Comparison of ENCODE assay signal across 26 mouse cellular contexts in the genomic region with DNA sequence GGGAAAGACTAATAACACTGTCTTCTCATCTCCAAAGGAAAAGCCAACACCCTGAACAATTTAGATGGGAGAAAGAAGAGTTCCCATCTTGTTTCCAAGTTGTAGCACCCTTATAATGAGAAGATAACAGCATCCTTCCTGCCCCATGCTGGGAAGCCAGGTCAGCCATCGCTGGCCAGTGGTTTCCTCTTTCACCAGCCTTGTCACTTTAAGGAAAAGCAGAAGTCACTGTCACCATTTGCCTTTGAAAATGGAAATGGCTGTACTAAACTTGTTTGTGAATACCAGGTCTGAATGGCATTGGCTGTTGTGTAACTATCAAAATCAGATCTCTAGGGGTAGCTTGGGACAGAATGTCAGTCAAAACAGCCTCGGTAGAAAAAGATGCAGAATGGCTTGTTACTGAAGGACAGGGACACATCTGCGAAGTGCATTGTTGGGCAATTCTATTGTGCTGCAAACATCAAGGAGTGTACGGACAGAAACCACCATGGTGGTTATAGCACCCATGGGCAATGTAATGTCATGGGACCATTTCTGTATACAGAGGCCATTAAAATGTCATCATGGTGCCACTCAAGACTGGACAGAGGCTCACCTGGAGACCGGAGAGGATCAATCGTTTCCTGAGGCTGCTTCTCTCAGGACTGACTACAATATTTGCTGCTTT. TPM values are rescaled to one million over a fixed set of nuclear protein-coding genes. Genes with fewer than 3 reads are reported as not detected.
DNase-seq lines count a peak whose midpoint lies in the region; ATAC-seq and TF ChIP-seq lines count a peak whose summit lies in the region.
"Had no signal": no experiment of that assay in that cellular context is flagged by ENCODE, and none has a peak within 500 bp of the region (broad histone marks: within the 10 kb centered on the region; RNA-seq: fewer than 3 reads in every experiment).

No protein-coding gene starts in this region.

- no peak for DNase-seq in ES-E14 (ENCODE audit: low read depth, low spot score)
- no peak for DNase-seq in spleen, postnatal 14 days (ENCODE audit: low spot score in 2 of 2)
- no peak for DNase-seq in lung, postnatal 4 days
- DNase-seq in layer of hippocampus, postnatal 10 days (ENCODE audit: low spot score in 2 of 2): no peak
- no peak for DNase-seq in forebrain, embryonic 14.5 days (ENCODE audit: low spot score)
- DNase-seq: adrenal gland, adult 2 months; adrenal gland, postnatal 36 days; B cell, adult 2 months; cerebellum, adult 11 months; cerebellum, adult 8-10 months; cerebellum, postnatal 36 days; gastrocnemius, postnatal 36 days; heart, adult 18-20 months; heart, postnatal 10 days; heart, postnatal 4 days had no signal

- peak overlapping the region; percentile 65; the same call in 1 of the 2 replicates for H3K9ac ChIP-seq in ES-E14 (ENCODE audit: insufficient read depth, low read depth, low read length, poor library complexity, severe bottlenecking)
- no peak overlapping the region for H3K9ac ChIP-seq in forebrain, embryonic 14.5 days (ENCODE audit: low read length)
- H3K9ac ChIP-seq: embryonic facial prominence, embryonic 15.5 days; forebrain, embryonic 15.5 days; hindbrain, embryonic 13.5 days had no signal

- no peak overlapping the region for H3K4me3 ChIP-seq in ES-E14 (ENCODE audit: insufficient read depth in 1 of 2, low read depth in 1 of 2, low read length in 2 of 2, poor library complexity in 1 of 2, severe bottlenecking in 1 of 2)
- no peak overlapping the region for H3K4me3 ChIP-seq in forebrain, embryonic 14.5 days (ENCODE audit: low read depth, low read length)
- H3K4me3 ChIP-seq: embryonic facial prominence, embryonic 15.5 days; erythroblast, embryonic 14.5 days; forebrain, embryonic 10.5 days; forebrain, embryonic 15.5 days; heart, embryonic 10.5 days; hindbrain, embryonic 13.5 days had no signal

- no peaks in the 10 kb centered on the region for H3K9me3 ChIP-seq in ES-E14 (ENCODE audit: control insufficient read depth, insufficient read depth, low read depth, low read length)
- no peaks in the 10 kb centered on the region for H3K9me3 ChIP-seq in forebrain, embryonic 14.5 days (replicated peaks; ENCODE audit: control insufficient read depth, low read length)
- H3K9me3 ChIP-seq: embryonic facial prominence, embryonic 15.5 days; forebrain, embryonic 10.5 days; forebrain, embryonic 15.5 days; heart, embryonic 10.5 days; hindbrain, embryonic 13.5 days had no signal

- WGBS in forebrain, embryonic 14.5 days: 86% methylated on average over 6 of the region's 6 CpGs

- no peaks in the 10 kb centered on the region for H3K36me3 ChIP-seq in ES-E14 (ENCODE audit: control insufficient read depth, insufficient read depth, low read length, poor library complexity, severe bottlenecking)
- H3K36me3 ChIP-seq in forebrain, embryonic 14.5 days (ENCODE audit: control insufficient read depth, insufficient read depth, low read length): no peaks in the 10 kb centered on the region
- H3K36me3 ChIP-seq: embryonic facial prominence, embryonic 15.5 days; forebrain, embryonic 10.5 days; forebrain, embryonic 15.5 days; heart, embryonic 10.5 days; hindbrain, embryonic 13.5 days had no signal

- peaks cover 12 to 26% of the 10 kb centered on the region in 2 experiments for H3K4me1 ChIP-seq in ES-E14 (ENCODE audit: control insufficient read depth in 2 of 2, insufficient read depth in 2 of 2, low read length in 2 of 2, poor library complexity in 1 of 2)
- 0 out of 2 replicates have a peak, but pooled peaks cover 2% of the 10 kb centered on the region for H3K4me1 ChIP-seq in forebrain, embryonic 14.5 days (ENCODE audit: control insufficient read depth, insufficient read depth, low read length)
- H3K4me1 ChIP-seq: hindbrain, embryonic 13.5 days had no signal

- no peaks in the 10 kb centered on the region for H3K27me3 ChIP-seq in forebrain, embryonic 14.5 days (replicated peaks; ENCODE audit: control insufficient read depth, insufficient read depth, low read length)
- H3K27me3 ChIP-seq: embryonic facial prominence, embryonic 15.5 days; forebrain, embryonic 15.5 days; hindbrain, embryonic 13.5 days; Patski had no signal

- in situ Hi-C loops in ES-E14 (cut with MboI; ENCODE audit: low sequenced_read_pairs in 2 of 2, unreplicated experiment in 2 of 2): no loop called here

- H3K27ac ChIP-seq in ES-E14 (ENCODE audit: insufficient read depth, low read depth, low read length, poor library complexity, severe bottlenecking): peak overlapping the region; percentile 94; the same call in 1 of the 2 replicates
- no peak overlapping the region for H3K27ac ChIP-seq in forebrain, embryonic 14.5 days (ENCODE audit: low read depth, low read length)
- H3K27ac ChIP-seq: embryonic facial prominence, embryonic 15.5 days; forebrain, embryonic 10.5 days; forebrain, embryonic 15.5 days; heart, embryonic 10.5 days; hindbrain, embryonic 13.5 days; hindbrain, postnatal 0 days had no signal

- peak; percentile 74 for ATAC-seq in granulocyte monocyte progenitor cell, adult 5-6 weeks (replicated peaks; ENCODE audit: poor library complexity, severe bottlenecking)
- peak; percentile 66 for ATAC-seq in megakaryocyte progenitor cell, adult 5-6 weeks (replicated peaks; ENCODE audit: poor library complexity)
- ATAC-seq in forebrain, embryonic 14.5 days: no peak
- ATAC-seq: CD4-positive, CD25-positive, alpha-beta regulatory T cell, adult 4 months; forebrain, embryonic 15.5 days; hindbrain, postnatal 0 days; Patski had no signal

- no peak overlapping the region for H3K4me2 ChIP-seq in forebrain, embryonic 14.5 days (ENCODE audit: low read length)
- H3K4me2 ChIP-seq: embryonic facial prominence, embryonic 15.5 days; forebrain, embryonic 15.5 days; hindbrain, embryonic 13.5 days had no signal

TF ChIP-seq in ES-E14, 5 proteins besides CTCF, POLR2A, EP300 and RAD21:
- no peak for TF ChIP-seq ZC3H11A (IDR thresholded peaks at IDR 0.05; ENCODE audit: borderline replicate concordance, low read depth, low read length)
- TF ChIP-seq ZNF384 (IDR thresholded peaks at IDR 0.05; ENCODE audit: low read depth, low read length): no peak
- no peak for TF ChIP-seq HCFC1 (IDR thresholded peaks at IDR 0.05; ENCODE audit: borderline replicate concordance, insufficient read depth, low read length)
- TF ChIP-seq MAFK (IDR thresholded peaks at IDR 0.05; ENCODE audit: insufficient read depth, low read depth, low read length): no peak
- no peak for TF ChIP-seq CHD2 (IDR thresholded peaks at IDR 0.05; ENCODE audit: low read depth, low read length)

RNA-seq across cellular contexts. Expression of gene Slc44a3, which starts 47.8 kb away (rescaled TPM):
- 1.5 and 2.3 TPM in 2 replicates for total RNA-seq in ES-E14 (2012; rRNA removed)
- not detected in 2 replicates for total RNA-seq in granulocyte monocyte progenitor cell, adult 5-6 weeks (2014; fragmentation: Nextera tagmentation)
- total RNA-seq in granulocyte monocyte progenitor cell, adult 5-6 weeks (2017): not detected in 2 replicates
- total RNA-seq in megakaryocyte progenitor cell, adult 5-6 weeks (2015): 0.30 TPM in 1 of 2 replicates, not detected in the other
- 0.03 TPM in 1 of 2 replicates, not detected in the other for total RNA-seq in megakaryocyte progenitor cell, adult 5-6 weeks (2017)
- under 1 TPM; 0.11 to 0.14 TPM for total RNA-seq in layer of hippocampus, postnatal 10 days (2021)
- polyA plus RNA-seq in forebrain, embryonic 14.5 days (2014; fragmentation: Nextera tagmentation; extraction: Ambion mirVana): 0.42 and 0.52 TPM in 2 replicates
- total RNA-seq: gastrocnemius, postnatal 36 days had no signal
- polyA plus RNA-seq: CD4-positive, CD25-positive, alpha-beta regulatory T cell, adult 4 months; erythroblast, embryonic 14.5 days had no signal
